Mouse (Mus musculus) heart, embryonic 16.5 days (tissue): ENCODE data around the gene Gm3417. TPM values are rescaled to one million over a fixed set of nuclear protein-coding genes. Genes with fewer than 3 reads are reported as not detected.
"Not testable (repeated sequence)": the region's sequence is repeated elsewhere in the genome, so short reads cannot be mapped to it uniquely, and the experiment has no call there.

Experiments used
- ATAC-seq: fragments of 200-750 bp; cut with Nextera tagmentation; replicated peaks from 2 replicates; pipeline ENCODE4 v1.8.0; 2017; ENCODE audit warnings: moderate number of reproducible peaks; ENCODE audit not compliant: insufficient read depth, low FRiP score; ENCODE audit errors: extremely low read depth
- H3K27ac ChIP-seq: fragments of 300-500 bp; sonication (generic); 2 replicates; pipeline ENCODE4 v1.5.1; 2014; ENCODE audit warnings: mild to moderate bottlenecking, low read length, control low read depth, moderate library complexity
- H3K27me3 ChIP-seq: fragments of 300-500 bp; sonication (generic); 2 replicates; pipeline ENCODE4 v1.6.1; 2014; ENCODE audit warnings: low read length, mixed read lengths; ENCODE audit not compliant: control insufficient read depth, insufficient read depth
- H3K36me3 ChIP-seq: fragments of 300-500 bp; sonication (generic); 2 replicates; pipeline ENCODE4 v1.6.1; 2014; ENCODE audit not compliant: control insufficient read depth, insufficient read depth
- H3K4me1 ChIP-seq: fragments of 300-500 bp; sonication (generic); 2 replicates; pipeline ENCODE4 v1.6.1; 2014; ENCODE audit warnings: low read length, mixed read lengths; ENCODE audit not compliant: control insufficient read depth, insufficient read depth
- H3K4me2 ChIP-seq: fragments of 300-500 bp; sonication (generic); 2 replicates; pipeline ENCODE4 v1.6.1; 2014; ENCODE audit warnings: low read depth, mild to moderate bottlenecking, control low read depth, low read length
- H3K4me3 ChIP-seq: fragments of 300-500 bp; sonication (generic); 2 replicates; pipeline ENCODE4 v1.5.1; 2014; ENCODE audit warnings: mild to moderate bottlenecking, control low read depth, low read length
- H3K9ac ChIP-seq: fragments of 300-500 bp; sonication (generic); 2 replicates; pipeline ENCODE4 v1.6.1; 2014; ENCODE audit warnings: low read length, control low read depth
- H3K9me3 ChIP-seq: fragments of 300-500 bp; sonication (generic); replicated peaks from 2 replicates; pipeline ENCODE4 v1.6.1; 2016; ENCODE audit warnings: low read length; ENCODE audit not compliant: control insufficient read depth
- WGBS: fragments of 180-500 bp; shearing (Covaris S2); extraction: QIAGEN DNeasy Blood & Tissue Kit; methylation state at CpG from one replicate; pipeline ENCODE4 v1.1.7; 2014; 5-methylcytosine and 5-hydroxymethylcytosine counted together
- polyA plus RNA-seq: library from polyadenylated mRNA; unstranded; fragments of >200 nt; fragmentation: Nextera tagmentation; extraction: Ambion mirVana; gene quantifications from 2 replicates; pipeline ENCODE4 v1.2.1, GENCODE M21; 2015

The Gm3417 gene
- polyA plus RNA-seq, result 2.1 TPM in 1 of 2 replicates, not detected in the other

DNA sequence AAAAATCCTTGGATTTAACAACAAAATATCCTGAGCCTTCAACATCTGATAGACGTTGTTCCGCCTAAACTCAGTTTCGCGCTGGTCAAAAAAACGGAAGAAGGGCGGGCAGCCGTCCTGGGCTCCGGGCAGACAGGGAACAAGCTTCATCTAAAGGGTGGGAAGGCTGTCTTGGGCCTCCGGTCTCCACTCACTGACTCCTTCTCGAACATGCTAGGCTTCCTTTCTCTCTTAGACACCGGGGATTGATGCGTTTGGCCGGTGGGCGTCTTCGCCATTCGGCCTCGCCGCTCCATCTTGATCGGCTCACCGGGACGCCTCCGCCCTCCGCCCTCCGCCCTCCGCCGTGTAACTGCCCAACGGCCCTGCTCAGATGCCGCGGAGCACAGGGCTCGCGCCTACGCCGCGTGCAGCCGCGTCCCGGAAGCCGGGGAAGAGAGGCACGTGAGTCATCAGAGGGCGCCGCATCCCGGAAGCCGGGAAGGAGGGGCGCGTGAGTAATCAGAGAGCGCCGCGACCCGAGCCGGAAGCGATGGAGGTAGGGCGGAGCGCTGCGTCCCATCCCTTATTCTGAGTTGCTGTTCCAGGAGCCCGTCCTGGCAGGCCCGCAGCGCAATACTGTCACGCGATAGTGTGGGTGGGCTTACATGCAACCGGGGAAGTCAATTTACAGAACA, at the start of gene Gm3417, which contains the start of gene 9030025P20Rik:
Gene Gm3417, minus strand, starts transcription at position 429 of the 677 bp plus-strand sequence.
Gene 9030025P20Rik, plus strand, starts transcription at position 107 of the 677 bp plus-strand sequence.
- H3K4me1 ChIP-seq, H3K9ac ChIP-seq, H3K4me2 ChIP-seq, H3K9me3 ChIP-seq, H3K27ac ChIP-seq, H3K36me3 ChIP-seq, H3K27me3 ChIP-seq, H3K4me3 ChIP-seq: not testable (repeated sequence)
- peak; percentile 97 for ATAC-seq
- WGBS, result no CpG with 5 or more reads among the region's 60 CpGs

DNA sequence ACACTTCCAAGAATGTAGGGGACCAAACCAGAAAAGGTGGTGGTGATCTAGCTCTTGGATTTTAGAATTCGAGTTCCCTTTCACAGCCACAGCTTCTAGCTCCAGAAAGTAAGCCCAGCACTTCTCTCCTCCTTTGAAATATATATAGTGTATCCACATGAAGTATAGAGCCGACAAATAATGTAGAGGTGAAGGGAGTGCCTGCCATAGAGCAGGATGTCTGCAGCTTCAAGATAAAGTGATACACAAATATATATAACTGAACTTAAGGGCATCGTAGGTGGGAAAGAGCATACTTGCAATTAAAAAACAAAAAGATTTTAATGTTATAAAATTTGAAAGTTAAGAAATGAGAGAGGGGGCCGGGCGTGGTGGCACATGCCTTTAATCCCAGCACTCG, 46.9 kb upstream of the Gm3417 start:
- not testable (repeated sequence) for H3K27me3 ChIP-seq, ATAC-seq, H3K36me3 ChIP-seq, H3K9me3 ChIP-seq, H3K27ac ChIP-seq, H3K4me2 ChIP-seq, H3K9ac ChIP-seq, H3K4me1 ChIP-seq, H3K4me3 ChIP-seq
- no CpG with 5 or more reads among the region's 6 CpGs for WGBS

DNA sequence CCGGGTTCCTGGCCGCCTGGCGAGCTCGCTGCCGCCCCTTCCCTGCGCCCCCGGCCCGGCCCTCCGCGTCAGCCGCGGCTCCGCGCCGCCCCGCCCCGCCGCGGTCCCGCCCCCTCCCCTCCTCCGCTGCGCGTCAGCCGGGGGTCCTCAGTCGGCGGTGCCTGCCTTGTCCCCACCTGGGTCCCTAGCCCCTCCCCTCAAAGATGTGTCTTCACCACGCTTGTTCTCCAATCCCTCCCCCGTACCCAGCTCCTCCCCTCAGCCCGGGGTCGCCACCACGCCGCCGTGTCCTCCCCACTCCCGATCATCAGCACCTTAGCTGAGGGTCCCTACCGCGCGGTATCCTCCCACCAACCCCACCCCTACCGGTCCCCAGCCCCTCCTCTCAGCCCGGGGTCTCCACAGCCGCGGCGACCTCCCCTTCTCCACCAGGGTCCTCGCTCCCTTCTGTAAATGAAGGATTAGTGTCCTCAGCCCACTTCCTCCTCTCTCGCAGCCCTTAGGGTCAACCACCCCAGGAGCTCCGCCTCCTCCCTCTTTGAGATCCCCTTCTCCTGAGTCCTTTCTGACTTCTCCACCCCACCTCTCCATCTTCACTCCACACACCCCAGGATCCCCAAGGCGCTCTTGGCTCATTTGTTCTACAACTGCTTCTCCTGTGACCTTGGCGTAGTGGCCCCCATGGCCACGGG, 46.1 kb upstream of the Gm3417 start:
- no CpG with 5 or more reads among the region's 48 CpGs for WGBS
- H3K36me3 ChIP-seq, H3K4me1 ChIP-seq, H3K27ac ChIP-seq, H3K9me3 ChIP-seq, H3K27me3 ChIP-seq, H3K4me2 ChIP-seq, H3K4me3 ChIP-seq, H3K9ac ChIP-seq: not testable (repeated sequence)
- peak; percentile 75 for ATAC-seq

DNA sequence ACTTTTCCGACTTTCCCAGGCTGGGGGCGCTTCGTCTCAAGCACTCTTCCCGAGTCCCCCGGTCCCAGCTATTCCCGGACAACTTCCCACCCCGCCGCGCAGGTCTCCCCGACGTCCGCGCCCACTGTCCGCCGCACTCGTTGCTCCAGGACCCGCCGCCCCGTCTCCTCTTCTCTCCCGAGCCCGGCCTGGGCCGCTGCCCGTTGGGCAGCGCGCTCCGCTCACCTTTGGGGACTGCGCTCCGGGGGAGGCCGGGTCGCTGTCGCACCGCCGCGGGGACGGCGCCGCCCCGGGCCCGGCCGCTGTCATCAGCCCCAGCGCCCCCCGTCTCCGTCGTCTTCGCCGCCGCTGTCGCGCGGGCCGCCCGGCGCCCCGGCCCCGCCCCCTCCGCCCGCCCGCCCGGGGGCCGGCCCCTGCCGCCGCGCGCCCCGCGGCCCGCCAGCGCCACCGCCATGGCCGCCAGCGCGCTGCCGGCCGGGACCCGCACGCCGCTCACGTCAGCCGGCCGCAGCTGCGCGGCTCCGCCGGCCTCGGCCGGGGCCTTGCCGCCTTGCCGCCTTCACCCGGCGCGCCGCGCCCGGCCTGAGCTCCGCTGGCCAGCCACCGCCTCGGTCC, 45.4 kb upstream of the Gm3417 start:
- WGBS, result no CpG with 5 or more reads among the region's 97 CpGs
- ATAC-seq, result peak; percentile 82

DNA sequence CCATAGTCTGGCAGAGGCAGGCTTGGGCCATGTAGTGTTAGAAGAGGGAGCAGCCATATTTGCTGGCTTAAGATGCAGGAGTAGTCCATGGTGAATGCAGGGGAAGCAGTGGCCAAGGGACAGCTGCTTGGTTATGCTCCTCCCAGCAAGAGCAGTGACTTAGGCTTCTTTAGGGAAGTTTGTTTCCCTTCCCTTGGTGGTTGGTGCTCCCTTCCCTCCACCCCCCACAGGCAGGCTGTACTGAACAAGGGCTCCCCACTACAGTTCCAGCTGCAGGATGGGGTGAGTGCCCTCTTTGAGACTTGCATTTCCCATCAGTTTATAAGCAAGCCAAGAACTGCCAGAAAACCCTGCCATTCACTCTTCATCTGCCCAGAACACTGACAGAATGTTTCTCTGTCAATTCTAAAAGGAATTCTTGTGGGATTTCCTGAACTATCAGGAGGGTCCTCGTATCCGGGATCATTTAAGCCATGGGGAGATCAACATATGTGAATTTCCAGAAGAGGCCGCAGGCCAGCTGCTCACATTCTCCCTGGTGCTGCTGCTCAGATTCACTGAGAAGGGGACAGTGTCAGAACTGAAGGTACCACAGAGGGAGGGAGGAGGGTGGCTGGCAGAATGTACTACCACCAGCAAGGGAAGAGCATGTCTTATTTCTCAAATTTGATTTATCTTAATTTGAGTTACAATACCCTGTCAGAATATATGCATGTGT, 43.1 kb upstream of the Gm3417 start:
- H3K4me2 ChIP-seq, H3K4me3 ChIP-seq, H3K9ac ChIP-seq, H3K36me3 ChIP-seq, H3K27ac ChIP-seq, ATAC-seq, H3K9me3 ChIP-seq, H3K27me3 ChIP-seq, H3K4me1 ChIP-seq: not testable (repeated sequence)
- WGBS, result 82% methylated on average over 3 of the region's 3 CpGs

More for the DNA sequence above, 45.4 kb upstream of the Gm3417 start:
- not testable (repeated sequence) for H3K27me3 ChIP-seq, H3K9ac ChIP-seq, H3K4me2 ChIP-seq, H3K9me3 ChIP-seq, H3K4me3 ChIP-seq, H3K27ac ChIP-seq, H3K4me1 ChIP-seq, H3K36me3 ChIP-seq

DNA sequence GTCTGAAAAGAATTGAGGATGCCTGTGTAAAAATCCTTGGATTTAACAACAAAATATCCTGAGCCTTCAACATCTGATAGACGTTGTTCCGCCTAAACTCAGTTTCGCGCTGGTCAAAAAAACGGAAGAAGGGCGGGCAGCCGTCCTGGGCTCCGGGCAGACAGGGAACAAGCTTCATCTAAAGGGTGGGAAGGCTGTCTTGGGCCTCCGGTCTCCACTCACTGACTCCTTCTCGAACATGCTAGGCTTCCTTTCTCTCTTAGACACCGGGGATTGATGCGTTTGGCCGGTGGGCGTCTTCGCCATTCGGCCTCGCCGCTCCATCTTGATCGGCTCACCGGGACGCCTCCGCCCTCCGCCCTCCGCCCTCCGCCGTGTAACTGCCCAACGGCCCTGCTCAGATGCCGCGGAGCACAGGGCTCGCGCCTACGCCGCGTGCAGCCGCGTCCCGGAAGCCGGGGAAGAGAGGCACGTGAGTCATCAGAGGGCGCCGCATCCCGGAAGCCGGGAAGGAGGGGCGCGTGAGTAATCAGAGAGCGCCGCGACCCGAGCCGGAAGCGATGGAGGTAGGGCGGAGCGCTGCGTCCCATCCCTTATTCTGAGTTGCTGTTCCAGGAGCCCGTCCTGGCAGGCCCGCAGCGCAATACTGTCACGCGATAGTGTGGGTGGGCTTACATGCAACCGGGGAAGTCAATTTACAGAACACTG, 31.3 kb upstream of the Gm3417 start, which contains the start of gene Gm3435:
Gene Gm3435, plus strand, starts transcription at position 471 of the 708 bp plus-strand sequence.
- not testable (repeated sequence) for H3K27ac ChIP-seq, H3K4me3 ChIP-seq, H3K9ac ChIP-seq, H3K4me2 ChIP-seq, H3K9me3 ChIP-seq, H3K27me3 ChIP-seq, H3K4me1 ChIP-seq, H3K36me3 ChIP-seq
- no CpG with 5 or more reads among the region's 60 CpGs for WGBS
- ATAC-seq, result peak; percentile 97

DNA sequence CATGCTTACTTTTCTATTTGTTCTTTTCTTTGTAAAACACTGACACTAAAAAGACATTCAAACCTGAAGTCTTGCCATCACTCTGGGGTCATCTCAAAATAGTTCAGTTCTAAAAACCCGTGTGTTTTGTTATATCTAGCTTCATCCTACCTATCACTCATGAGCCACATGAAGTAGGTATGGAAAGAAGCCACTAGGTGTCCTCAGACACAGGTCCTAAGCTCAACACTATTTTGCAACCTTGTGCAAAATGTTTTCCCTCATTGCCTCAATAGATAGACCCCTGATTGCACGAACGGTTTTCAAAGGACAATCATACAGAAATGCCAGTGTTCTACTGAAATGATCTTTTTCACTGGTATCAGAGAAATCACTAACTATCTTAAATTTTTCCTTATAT, 30.5 kb upstream of the Gm3417 start:
- not testable (repeated sequence) for H3K9ac ChIP-seq, H3K9me3 ChIP-seq, H3K27ac ChIP-seq, H3K4me1 ChIP-seq, H3K36me3 ChIP-seq, ATAC-seq, H3K27me3 ChIP-seq, H3K4me2 ChIP-seq, H3K4me3 ChIP-seq
- WGBS, result no CpG with 5 or more reads among the region's 3 CpGs

DNA sequence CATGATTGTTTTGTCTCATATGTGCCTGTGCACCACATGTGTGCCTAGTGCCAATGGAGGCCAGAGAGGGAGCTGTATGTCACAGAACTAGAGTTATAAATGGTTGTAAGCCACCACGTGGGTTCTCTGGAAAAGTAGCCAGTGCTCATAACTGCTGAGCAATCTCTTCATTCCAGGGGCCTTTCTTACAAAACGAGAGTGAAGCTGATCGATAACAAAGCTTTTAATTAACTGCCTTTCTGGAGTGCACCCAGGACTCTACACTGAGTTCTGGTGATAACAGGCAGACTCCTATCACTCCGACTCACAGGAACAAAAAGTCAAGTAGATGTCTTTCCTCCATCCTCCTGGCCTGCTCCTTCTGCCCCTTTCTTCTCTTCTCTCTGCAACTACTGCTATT, 21.5 kb upstream of the Gm3417 start:
- not testable (repeated sequence) for ATAC-seq, H3K4me1 ChIP-seq, H3K9ac ChIP-seq, H3K4me2 ChIP-seq, H3K27ac ChIP-seq, H3K36me3 ChIP-seq, H3K4me3 ChIP-seq, H3K9me3 ChIP-seq, H3K27me3 ChIP-seq
- no CpG with 5 or more reads among the region's 4 CpGs for WGBS
